Mouse (Mus musculus) left cerebral cortex, adult 18-20 months (tissue): ENCODE measurements around the gene Bub1. TPM values are rescaled to one million over a fixed set of nuclear protein-coding genes. Genes with fewer than 3 reads are reported as not detected.

Experiments used
- DNase-seq, 2 experiments: peaks; one replicate each; pipeline ENCODE4 v3.0.0; 2021 to 2022; ENCODE audit warnings: low spot score in 2 of 2, mixed read lengths in 1 of 2
- total RNA-seq, 2 experiments: library from RNA; stranded (reverse); gene quantifications; 2 replicates each; pipeline ENCODE4 v1.2.3; 2021

The Bub1 gene
- total RNA-seq, 2 experiments from 2014 or later: not detected

DNA sequence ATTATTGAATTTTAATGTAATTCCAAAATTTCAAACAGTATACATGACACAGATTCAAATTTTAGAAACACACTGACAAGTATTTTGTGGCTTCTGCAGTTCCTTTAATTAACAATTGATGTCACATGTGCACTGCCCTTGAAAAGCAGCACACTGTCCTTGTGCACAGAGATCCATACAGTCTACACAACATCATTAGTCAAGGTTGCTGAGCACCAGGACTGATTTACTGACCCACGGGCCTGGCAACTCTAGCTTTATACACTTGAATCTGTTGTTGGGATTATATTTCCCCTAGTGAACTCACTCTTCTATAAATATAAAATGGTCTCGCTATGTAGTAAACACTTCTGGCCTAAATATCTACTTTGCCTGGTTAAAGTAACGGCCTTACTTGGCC, 56.7 kb downstream of the Bub1 start:
- DNase-seq: no peak

DNA sequence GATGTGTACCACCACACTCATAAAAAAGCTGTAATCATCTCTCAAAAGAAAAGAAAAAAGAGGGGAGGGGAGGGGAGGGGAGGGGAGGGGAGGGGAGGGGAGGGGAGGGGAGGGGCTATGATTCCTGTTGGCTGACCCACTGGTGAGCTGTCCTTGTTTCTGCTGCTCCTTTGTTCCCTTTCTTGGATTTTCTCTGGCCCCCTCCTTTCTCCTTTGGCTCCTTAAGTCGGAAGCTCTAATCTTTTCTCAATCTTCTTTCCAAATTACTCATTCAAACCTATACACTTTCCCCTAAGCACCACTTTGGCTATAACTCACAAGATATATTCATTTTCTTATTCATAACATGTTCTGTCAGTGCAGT, 57.1 kb downstream of the Bub1 start:
- no peak for DNase-seq

GRCm38 (mm10) chr2:127773938-127774577, 57.6 kb downstream of the Bub1 start:
- peak in 1 of 2 experiments; percentile 24 for DNase-seq

- no peak for DNase-seq
These were observed 70.1 kb downstream of the Bub1 start for GRCm38 (mm10) chr2:127761587-127761986.

GRCm38 (mm10) chr2:127760429-127761000, 71.2 kb downstream of the Bub1 start:
- DNase-seq: no peak

- no peak for DNase-seq
These were observed 71.7 kb downstream of the Bub1 start for GRCm38 (mm10) chr2:127760014-127760413.

- DNase-seq: no peak
These were observed 72.3 kb downstream of the Bub1 start for GRCm38 (mm10) chr2:127759157-127759880.

GRCm38 (mm10) chr2:127757171-127757570, 74.5 kb downstream of the Bub1 start:
- DNase-seq: peak; percentile 22 to 42

DNA sequence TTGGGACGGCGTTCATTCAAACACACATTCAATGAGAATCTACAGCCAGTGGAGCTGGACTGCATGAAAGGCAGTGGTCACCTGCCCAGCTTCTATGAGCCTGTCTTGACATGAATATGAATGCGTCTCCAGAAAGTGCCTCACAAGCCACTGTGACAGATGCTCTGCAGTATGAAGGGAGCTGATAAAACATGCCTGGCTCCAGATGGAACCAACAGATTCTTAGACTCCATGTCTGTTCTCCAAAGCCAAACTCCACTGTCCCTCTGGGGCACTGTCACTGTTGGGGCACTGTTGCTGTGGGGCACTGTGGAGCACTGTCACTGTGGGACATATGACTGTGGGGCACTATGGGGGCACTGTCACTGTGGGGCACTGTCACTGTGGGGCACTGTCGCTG, 77.6 kb downstream of the Bub1 start:
- no peak for DNase-seq

DNA sequence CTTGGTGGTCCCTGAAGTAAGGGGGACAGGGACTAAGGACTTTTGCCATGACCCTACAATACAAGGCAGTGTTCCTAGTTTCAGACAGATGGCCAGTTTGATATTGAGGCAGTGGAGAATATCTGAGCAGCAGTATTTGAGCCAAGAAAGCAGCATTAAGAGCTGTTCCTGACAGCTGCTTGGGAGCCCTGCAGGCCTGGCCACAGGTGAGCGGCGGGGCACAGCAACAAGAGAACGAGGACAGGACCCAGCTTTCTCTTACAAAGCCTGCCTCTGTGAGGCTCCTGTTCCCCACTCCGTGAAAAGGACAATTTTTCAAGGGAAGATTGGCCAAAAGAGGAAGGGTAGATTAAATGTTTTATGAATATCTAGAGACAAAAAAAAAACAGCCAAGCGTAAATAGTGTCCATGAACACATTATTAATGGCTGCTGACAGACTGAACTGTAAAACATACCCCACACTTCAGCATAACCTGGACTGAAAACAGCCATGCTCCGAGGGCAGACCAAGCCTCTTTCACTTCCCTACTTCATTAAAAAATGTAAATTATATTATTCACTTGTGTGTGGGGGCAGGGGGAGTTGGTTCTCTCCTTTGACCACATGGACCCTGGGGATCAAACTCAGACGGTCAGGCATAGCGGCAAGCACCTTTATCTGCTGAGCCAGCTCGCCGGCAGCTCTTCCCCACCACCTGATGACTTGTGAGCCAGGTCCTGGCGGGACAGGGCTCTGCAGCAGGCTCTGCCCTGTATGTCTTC, 79.6 kb downstream of the Bub1 start:
- no peak for DNase-seq

Other genes with a start within 250 kb of the Bub1 start
- 1 to 10 TPM; 7.2 to 7.7 TPM for gene Zfp661, start 244.8 kb downstream of the Bub1 start, total RNA-seq
- gene Mrps5, start 244.6 kb downstream of the Bub1 start, total RNA-seq: 10 to 100 TPM; 83.1 to 91.3 TPM
- 10 to 100 TPM; 33.9 to 52.2 TPM for gene Mal, start 175.2 kb downstream of the Bub1 start, total RNA-seq
- 1 to 10 TPM in 1 of 2 experiments, under 1 TPM in 1; 0.87 to 1.5 TPM for gene Mall, start 101.9 kb downstream of the Bub1 start, total RNA-seq
- gene Nphp1, start 43.0 kb downstream of the Bub1 start, total RNA-seq: 10 to 100 TPM; 13.9 to 17.6 TPM
- 10 to 100 TPM; 50.3 to 53.5 TPM for gene Mtln, start 39.4 kb downstream of the Bub1 start, total RNA-seq
- not detected for gene Acoxl, start 7.0 kb upstream of the Bub1 start, total RNA-seq